Mouse (Mus musculus): ENCODE results near the gene Sp8.

Sp8 gene

GRCm38 (mm10) chr12:118846221-118846620, at the start of gene Sp8:
Gene Sp8 (plus strand): TSS chr12:118846329.
- DNase-seq (ENCODE audit: low read depth, low spot score) = no peak
- Histone ChIP-seq H3K36me3 (ENCODE audit: control insufficient read depth, insufficient read depth, low read length, poor library complexity, severe bottlenecking) (no peaks in the 10 kb centered on the region), H3K27me3 (ENCODE audit: control insufficient read depth, insufficient read depth, low read length, poor library complexity, severe bottlenecking) (no peaks in the 10 kb centered on the region)

DNA sequence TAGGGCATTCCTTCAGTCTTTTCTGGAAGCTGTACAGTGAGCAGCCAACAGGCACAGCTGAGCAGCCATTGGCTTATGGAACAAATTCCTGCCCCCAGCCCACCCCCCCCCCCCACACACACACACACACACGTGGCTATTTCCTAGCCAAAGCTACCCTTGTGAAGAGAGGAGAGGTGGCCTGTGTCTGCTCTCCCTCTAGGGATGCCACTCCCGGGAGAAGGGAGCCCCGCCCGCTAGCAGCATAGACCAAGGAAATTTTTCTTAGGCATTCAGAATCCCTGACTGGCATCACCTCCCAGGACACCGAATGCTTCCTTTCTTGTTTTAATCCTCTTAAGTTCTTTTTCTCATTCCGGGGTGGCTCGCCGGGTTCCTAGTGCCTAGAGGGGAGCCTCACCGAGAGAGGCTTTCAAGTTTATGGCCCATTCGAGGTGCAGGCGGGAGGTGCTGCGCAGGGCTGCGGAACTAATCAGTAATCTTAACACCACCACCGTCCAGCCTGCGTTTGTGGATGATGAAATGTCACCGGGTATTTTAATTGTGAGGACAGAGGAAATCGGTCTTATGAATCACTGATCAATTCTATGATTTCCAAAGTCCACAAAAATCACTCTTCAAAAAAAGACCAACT, 34.7 kb upstream of the Sp8 start:
- DNase-seq (ENCODE audit: low read depth, low spot score) = no peak
- no peaks in the 10 kb centered on the region for H3K27me3 ChIP-seq (ENCODE audit: control insufficient read depth, insufficient read depth, low read length, poor library complexity, severe bottlenecking)
- no peaks in the 10 kb centered on the region for H3K36me3 ChIP-seq (ENCODE audit: control insufficient read depth, insufficient read depth, low read length, poor library complexity, severe bottlenecking)

DNA sequence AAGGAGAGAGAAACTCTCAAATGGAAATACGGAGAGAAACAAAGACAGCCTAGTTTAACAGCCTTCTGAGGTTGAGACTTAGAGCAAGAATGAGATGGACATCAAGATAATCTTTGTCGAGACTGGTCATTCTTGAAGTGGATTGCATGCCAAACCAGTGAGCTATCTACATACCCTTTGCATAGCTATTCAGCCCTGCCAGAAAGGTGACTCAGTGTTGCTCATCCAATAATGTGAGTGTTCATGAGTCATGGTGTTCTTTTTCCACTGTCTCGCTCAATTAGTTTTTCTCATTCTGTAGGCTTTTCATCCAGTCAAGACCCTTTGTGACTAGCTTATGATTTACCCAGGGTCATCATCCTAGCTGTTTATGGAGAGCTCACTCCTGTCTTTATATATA, 31.6 kb upstream of the Sp8 start:
- no peak for DNase-seq (ENCODE audit: low read depth, low spot score)
- Histone ChIP-seq H3K27me3 (ENCODE audit: control insufficient read depth, insufficient read depth, low read length, poor library complexity, severe bottlenecking) (no peaks in the 10 kb centered on the region), H3K36me3 (ENCODE audit: control insufficient read depth, insufficient read depth, low read length, poor library complexity, severe bottlenecking) (no peaks in the 10 kb centered on the region)

GRCm38 (mm10) chr12:118816156-118816555, 30.0 kb upstream of the Sp8 start:
- no peak for DNase-seq (ENCODE audit: low read depth, low spot score)

GRCm38 (mm10) chr12:118829881-118830280, 16.2 kb upstream of the Sp8 start:
- Histone ChIP-seq H3K27me3 (ENCODE audit: control insufficient read depth, insufficient read depth, low read length, poor library complexity, severe bottlenecking) (no peaks in the 10 kb centered on the region), H3K36me3 (ENCODE audit: control insufficient read depth, insufficient read depth, low read length, poor library complexity, severe bottlenecking) (no peaks in the 10 kb centered on the region)
- DNase-seq (ENCODE audit: low read depth, low spot score) = no peak

More at GRCm38 (mm10) chr12:118816156-118816555, 30.0 kb upstream of the Sp8 start:
- no peaks in the 10 kb centered on the region for H3K36me3 ChIP-seq (ENCODE audit: control insufficient read depth, insufficient read depth, low read length, poor library complexity, severe bottlenecking)
- no peaks in the 10 kb centered on the region for H3K27me3 ChIP-seq (ENCODE audit: control insufficient read depth, insufficient read depth, low read length, poor library complexity, severe bottlenecking)

GRCm38 (mm10) chr12:118836411-118837341, 9.5 kb upstream of the Sp8 start:
- no peaks in the 10 kb centered on the region; the same call in 1 of the 2 replicates for H3K27me3 ChIP-seq (ENCODE audit: control insufficient read depth, insufficient read depth, low read length, poor library complexity, severe bottlenecking)
- no peak for DNase-seq (ENCODE audit: low read depth, low spot score)
- H3K36me3 ChIP-seq (ENCODE audit: control insufficient read depth, insufficient read depth, low read length, poor library complexity, severe bottlenecking) = no peaks in the 10 kb centered on the region

- DNase-seq (ENCODE audit: low read depth, low spot score) = no peak
- Histone ChIP-seq H3K36me3 (ENCODE audit: control insufficient read depth, insufficient read depth, low read length, poor library complexity, severe bottlenecking) (no peaks in the 10 kb centered on the region), H3K27me3 (ENCODE audit: control insufficient read depth, insufficient read depth, low read length, poor library complexity, severe bottlenecking) (no peaks in the 10 kb centered on the region; the same call in 1 of the 2 replicates)
Observed at GRCm38 (mm10) chr12:118837361-118837760, 8.8 kb upstream of the Sp8 start.

- no peak for DNase-seq (ENCODE audit: low read depth, low spot score)
- H3K27me3 ChIP-seq (ENCODE audit: control insufficient read depth, insufficient read depth, low read length, poor library complexity, severe bottlenecking) = no peaks in the 10 kb centered on the region; the same call in 1 of the 2 replicates
- H3K36me3 ChIP-seq (ENCODE audit: control insufficient read depth, insufficient read depth, low read length, poor library complexity, severe bottlenecking) = no peaks in the 10 kb centered on the region
Observed at GRCm38 (mm10) chr12:118838260-118838659, 7.9 kb upstream of the Sp8 start.

GRCm38 (mm10) chr12:118839398-118839797, 6.7 kb upstream of the Sp8 start:
- Histone ChIP-seq H3K27me3 (ENCODE audit: control insufficient read depth, insufficient read depth, low read length, poor library complexity, severe bottlenecking) (no peaks in the 10 kb centered on the region; the same call in 1 of the 2 replicates), H3K36me3 (ENCODE audit: control insufficient read depth, insufficient read depth, low read length, poor library complexity, severe bottlenecking) (no peaks in the 10 kb centered on the region)
- no peak for DNase-seq (ENCODE audit: low read depth, low spot score)

- no peak for DNase-seq (ENCODE audit: low read depth, low spot score)
- no peaks in the 10 kb centered on the region; the same call in 1 of the 2 replicates for H3K27me3 ChIP-seq (ENCODE audit: control insufficient read depth, insufficient read depth, low read length, poor library complexity, severe bottlenecking)
Observed at GRCm38 (mm10) chr12:118840301-118840700, 5.8 kb upstream of the Sp8 start.

GRCm38 (mm10) chr12:118840861-118841260, 5.3 kb upstream of the Sp8 start:
- Histone ChIP-seq H3K27me3 (ENCODE audit: control insufficient read depth, insufficient read depth, low read length, poor library complexity, severe bottlenecking) (no peaks in the 10 kb centered on the region; the same call in 1 of the 2 replicates), H3K36me3 (ENCODE audit: control insufficient read depth, insufficient read depth, low read length, poor library complexity, severe bottlenecking) (no peaks in the 10 kb centered on the region)
- no peak for DNase-seq (ENCODE audit: low read depth, low spot score)

More at GRCm38 (mm10) chr12:118840301-118840700, 5.8 kb upstream of the Sp8 start:
- no peaks in the 10 kb centered on the region for H3K36me3 ChIP-seq (ENCODE audit: control insufficient read depth, insufficient read depth, low read length, poor library complexity, severe bottlenecking)

DNA sequence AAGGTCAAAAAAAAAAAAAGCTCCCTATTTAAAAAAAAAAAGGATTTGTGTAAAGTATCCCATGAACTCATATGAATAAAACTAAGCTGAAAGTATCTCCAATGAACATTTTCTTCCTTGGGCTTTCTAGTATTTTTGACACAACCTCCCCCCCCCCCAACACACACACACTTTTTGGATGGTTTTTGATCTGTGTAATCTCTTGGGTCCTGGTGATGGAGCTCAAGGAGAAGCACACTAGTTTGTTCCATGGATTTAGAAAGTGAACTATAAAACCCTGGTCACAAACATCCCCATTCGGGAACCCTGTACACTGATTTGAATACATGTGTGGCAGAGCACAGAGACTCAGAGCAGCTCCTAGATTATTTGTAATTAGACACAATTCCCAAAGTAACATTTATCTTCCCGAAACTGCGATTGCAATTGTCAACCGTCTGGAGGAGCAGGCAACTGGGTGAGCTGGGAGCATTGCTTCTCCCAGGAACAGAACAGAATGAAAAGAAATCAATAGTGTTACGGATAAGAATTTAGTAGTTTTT, 4.7 kb upstream of the Sp8 start:
- no peak for DNase-seq (ENCODE audit: low read depth, low spot score)
- no peaks in the 10 kb centered on the region for H3K36me3 ChIP-seq (ENCODE audit: control insufficient read depth, insufficient read depth, low read length, poor library complexity, severe bottlenecking)
- no peaks in the 10 kb centered on the region; the same call in 1 of the 2 replicates for H3K27me3 ChIP-seq (ENCODE audit: control insufficient read depth, insufficient read depth, low read length, poor library complexity, severe bottlenecking)

DNA sequence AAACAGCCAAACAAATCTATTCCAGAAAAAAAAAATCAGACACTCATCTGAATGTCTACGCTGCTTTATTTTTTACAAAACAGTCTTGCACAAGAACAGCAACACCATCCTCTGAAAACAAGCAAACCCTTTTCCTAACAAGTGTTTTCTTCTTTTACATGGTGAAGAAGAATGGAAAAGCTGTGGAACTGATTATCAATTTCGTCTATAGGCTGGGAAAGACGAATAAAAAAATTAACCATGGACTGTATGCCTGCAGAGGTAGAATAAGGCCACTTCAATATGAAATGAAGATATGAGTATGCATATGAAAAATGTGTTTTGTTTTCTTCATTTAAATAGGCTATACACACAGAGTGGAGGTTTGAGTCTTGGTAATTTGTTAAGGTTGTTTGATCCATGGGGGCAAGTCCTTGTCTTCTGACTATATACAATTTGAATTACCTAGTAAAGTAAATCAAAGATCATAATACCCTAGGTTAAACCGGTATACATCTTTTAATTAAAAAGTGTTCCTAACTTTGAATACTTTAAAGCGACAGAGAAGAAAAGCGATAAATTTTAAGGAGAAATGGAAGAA, 4.1 kb upstream of the Sp8 start:
- DNase-seq (ENCODE audit: low read depth, low spot score) = no peak
- Histone ChIP-seq H3K27me3 (ENCODE audit: control insufficient read depth, insufficient read depth, low read length, poor library complexity, severe bottlenecking) (no peaks in the 10 kb centered on the region; the same call in 1 of the 2 replicates), H3K36me3 (ENCODE audit: control insufficient read depth, insufficient read depth, low read length, poor library complexity, severe bottlenecking) (no peaks in the 10 kb centered on the region)

DNA sequence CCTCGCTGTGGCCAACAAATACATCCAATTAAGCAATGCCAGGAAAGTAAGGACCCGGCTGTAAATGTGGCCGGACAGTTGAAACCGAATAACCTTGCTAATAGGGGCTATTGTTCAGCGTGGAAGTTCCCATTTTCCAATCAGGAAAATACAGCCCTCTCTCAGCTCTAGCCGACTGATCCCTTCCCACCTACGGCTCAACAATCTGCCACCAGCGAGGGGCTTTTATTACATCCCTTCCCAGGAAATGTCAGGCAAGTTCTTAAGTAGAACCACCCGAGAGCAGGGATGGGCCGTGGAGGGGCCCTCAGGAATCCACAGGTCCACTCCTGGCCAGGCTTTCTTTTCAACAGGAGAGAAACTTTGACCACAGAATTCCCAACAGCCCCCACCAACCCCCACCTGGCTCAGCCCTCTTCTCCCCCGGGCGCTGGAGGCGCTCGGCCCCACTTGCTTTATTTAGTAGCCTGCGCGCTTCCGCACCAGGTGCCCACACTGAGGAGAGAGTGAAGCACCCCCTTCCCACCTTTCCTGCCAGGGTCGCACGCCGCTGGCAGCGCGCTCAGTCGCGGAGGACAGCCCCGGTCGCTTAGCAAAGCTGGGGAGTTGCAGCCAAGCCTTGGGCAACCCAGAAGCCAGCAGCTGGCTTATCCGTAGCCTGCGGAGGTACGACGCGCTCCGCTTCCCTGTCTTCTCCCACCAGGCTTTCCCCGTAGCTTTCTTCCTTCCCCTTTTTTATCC, 3.3 kb upstream of the Sp8 start:
- DNase-seq (ENCODE audit: low read depth, low spot score) = no peak
- Histone ChIP-seq H3K36me3 (ENCODE audit: control insufficient read depth, insufficient read depth, low read length, poor library complexity, severe bottlenecking) (no peaks in the 10 kb centered on the region), H3K27me3 (ENCODE audit: control insufficient read depth, insufficient read depth, low read length, poor library complexity, severe bottlenecking) (no peaks in the 10 kb centered on the region; the same call in 1 of the 2 replicates)

Measured in splenic B cell, adult 2 months (primary cell).